Mouse (Mus musculus) MEL (cell line): ENCODE results near the gene Abca6. TPM values are rescaled to one million over a fixed set of nuclear protein-coding genes. Genes with fewer than 3 reads are reported as not detected.

Source experiments
- DNase-seq: peaks from one replicate; pipeline ENCODE4 v3.0.0; 2011; ENCODE audit warnings: low read depth, low spot score
- H3K27ac ChIP-seq: 2 replicates; pipeline ENCODE4 v1.5.1; 2012; ENCODE audit warnings: low read depth, mild to moderate bottlenecking, control low read depth, low read length, moderate library complexity; ENCODE audit not compliant: control insufficient read depth
- H3K27me3 ChIP-seq, 2 experiments: fragments of 150-350 bp in 1 of 2; sonication (generic) in 1 of 2; 2 replicates each; pipeline ENCODE4 v1.6.1; 2012; ENCODE audit warnings: low read length in 2 of 2, mild to moderate bottlenecking in 2 of 2, improper control_type of control experiment in 1 of 2, moderate library complexity in 1 of 2; ENCODE audit not compliant: insufficient read depth in 2 of 2, control insufficient read depth in 1 of 2
- H3K36me3 ChIP-seq, 2 experiments: 2 replicates each; pipeline ENCODE4 v1.6.1; 2012 to 2014; ENCODE audit warnings: low read length in 2 of 2, improper control_type of control experiment in 1 of 2, inconsistent platforms in 1 of 2, mild to moderate bottlenecking in 1 of 2; ENCODE audit not compliant: insufficient read depth in 2 of 2, control insufficient read depth in 1 of 2
- H3K4me1 ChIP-seq, 2 experiments: fragments of 150-350 bp in 1 of 2; sonication (generic) in 1 of 2; 2 replicates each; pipeline ENCODE4 v1.6.1; 2012; ENCODE audit warnings: low read length in 2 of 2, improper control_type of control experiment in 1 of 2, mild to moderate bottlenecking in 1 of 2; ENCODE audit not compliant: insufficient read depth in 2 of 2, control insufficient read depth in 1 of 2
- H3K4me3 ChIP-seq, 2 experiments: fragments of 150-350 bp in 1 of 2; sonication (generic) in 1 of 2; 2 replicates each; pipeline ENCODE4 v1.5.1; 2012; ENCODE audit warnings: low read depth in 2 of 2, low read length in 2 of 2, mild to moderate bottlenecking in 2 of 2, moderate library complexity in 2 of 2, control low read depth in 1 of 2, improper control_type of control experiment in 1 of 2; ENCODE audit not compliant: control insufficient read depth in 1 of 2, insufficient read depth in 1 of 2
- H3K79me2 ChIP-seq: 2 replicates; pipeline ENCODE4 v1.6.1; 2012; ENCODE audit warnings: mild to moderate bottlenecking, low read length, moderate library complexity; ENCODE audit not compliant: control insufficient read depth, poor library complexity, insufficient read depth
- H3K9ac ChIP-seq: 2 replicates; pipeline ENCODE4 v1.6.1; 2012; ENCODE audit warnings: low read depth, mild to moderate bottlenecking, control low read depth, low read length, moderate library complexity; ENCODE audit not compliant: control insufficient read depth, poor library complexity, severe bottlenecking
- H3K9me3 ChIP-seq: fragments of 150-350 bp; sonication (generic); replicated peaks from 2 replicates; pipeline ENCODE4 v1.6.1; 2012; ENCODE audit warnings: mild to moderate bottlenecking, low read length, improper control_type of control experiment, moderate library complexity; ENCODE audit not compliant: insufficient read depth
- BHLHE40 ChIP-seq: IDR thresholded peaks from 2 replicates; pipeline ENCODE4 v1.6.1; 2012; ENCODE audit warnings: low read depth, mild to moderate bottlenecking, inconsistent platforms, low read length, improper control_type of control experiment, borderline replicate concordance
- CHD1 ChIP-seq: IDR thresholded peaks from 2 replicates; pipeline ENCODE4 v1.6.1; 2012; ENCODE audit warnings: low read depth, mild to moderate bottlenecking, inconsistent platforms, low read length, improper control_type of control experiment
- CHD2 ChIP-seq: IDR thresholded peaks from 2 replicates; pipeline ENCODE4 v1.6.1; 2011; ENCODE audit warnings: low read length, improper control_type of control experiment
- CTCF ChIP-seq, 3 experiments: IDR thresholded peaks in 2 of 3; conservative IDR thresholded peaks in 1 of 3; 2 replicates each; pipeline ENCODE4 v1.5.1; 2011 to 2012; ENCODE audit warnings: low read length in 3 of 3, low read depth in 2 of 3, mild to moderate bottlenecking in 2 of 3, improper control_type of control experiment in 1 of 3, inconsistent platforms in 1 of 3, mixed read lengths in 1 of 3, moderate library complexity in 1 of 3; ENCODE audit not compliant: control insufficient read depth in 1 of 3, insufficient read depth in 1 of 3, poor library complexity in 1 of 3, severe bottlenecking in 1 of 3
- E2F4 ChIP-seq: IDR thresholded peaks from 2 replicates; pipeline ENCODE4 v1.6.1; 2011; ENCODE audit warnings: low read depth, low read length, improper control_type of control experiment, borderline replicate concordance
- ELF1 ChIP-seq: IDR thresholded peaks from 2 replicates; pipeline ENCODE4 v1.6.1; 2014; ENCODE audit warnings: low read depth, mild to moderate bottlenecking, inconsistent platforms, low read length, improper control_type of control experiment, moderate library complexity
- EP300 ChIP-seq, 2 experiments: IDR thresholded peaks; 2 replicates each; pipeline ENCODE4 v1.6.1; 2011; ENCODE audit warnings: improper control_type of control experiment in 2 of 2, low read length in 2 of 2, low read depth in 1 of 2, mild to moderate bottlenecking in 1 of 2
- ETS1 ChIP-seq: IDR thresholded peaks from 2 replicates; pipeline ENCODE4 v1.6.1; 2012; ENCODE audit warnings: low read depth, mild to moderate bottlenecking, inconsistent platforms, low read length, improper control_type of control experiment, moderate library complexity
- GABPA ChIP-seq: IDR thresholded peaks from 2 replicates; pipeline ENCODE4 v1.6.1; 2012; ENCODE audit warnings: low read depth, mild to moderate bottlenecking, inconsistent platforms, low read length, improper control_type of control experiment, moderate library complexity
- GATA1 ChIP-seq: IDR thresholded peaks from 2 replicates; pipeline ENCODE4 v1.6.1; 2011; ENCODE audit warnings: low read depth, low read length, improper control_type of control experiment
- HCFC1 ChIP-seq: IDR thresholded peaks from 2 replicates; pipeline ENCODE4 v1.6.1; 2012; ENCODE audit warnings: low read depth, mild to moderate bottlenecking, inconsistent platforms, low read length, improper control_type of control experiment, moderate library complexity
- JUND ChIP-seq: IDR thresholded peaks from 2 replicates; pipeline ENCODE4 v1.6.1; 2011; ENCODE audit warnings: low read depth, mild to moderate bottlenecking, improper control_type of control experiment, low read length
- KAT2A ChIP-seq: conservative IDR thresholded peaks from 2 replicates; pipeline ENCODE4 v1.6.1; 2012; ENCODE audit warnings: low read depth, low read length, improper control_type of control experiment, inconsistent platforms
- MAFK ChIP-seq: IDR thresholded peaks from 2 replicates; pipeline ENCODE4 v1.6.1; 2011; ENCODE audit warnings: low read depth, mild to moderate bottlenecking, low read length, improper control_type of control experiment, borderline replicate concordance
- MAX ChIP-seq: IDR thresholded peaks from 2 replicates; pipeline ENCODE4 v1.6.1; 2011; ENCODE audit warnings: low read length, improper control_type of control experiment
- MAZ ChIP-seq: IDR thresholded peaks from 2 replicates; pipeline ENCODE4 v1.6.1; 2012; ENCODE audit warnings: low read depth, mild to moderate bottlenecking, inconsistent platforms, low read length, improper control_type of control experiment
- MEF2A ChIP-seq: IDR thresholded peaks from 2 replicates; pipeline ENCODE4 v1.6.1; 2014; ENCODE audit warnings: low read depth, mild to moderate bottlenecking, inconsistent platforms, low read length, improper control_type of control experiment; ENCODE audit not compliant: poor library complexity, insufficient replicate concordance, severe bottlenecking; ENCODE audit errors: extremely low read depth
- MXI1 ChIP-seq: IDR thresholded peaks from 2 replicates; pipeline ENCODE4 v1.6.1; 2011; ENCODE audit warnings: mild to moderate bottlenecking, low read depth, low read length, improper control_type of control experiment
- MYB ChIP-seq: IDR thresholded peaks from 2 replicates; pipeline ENCODE4 v1.6.1; 2011; ENCODE audit warnings: mild to moderate bottlenecking, low read depth, low read length, improper control_type of control experiment
- MYC ChIP-seq: IDR thresholded peaks from 2 replicates; pipeline ENCODE4 v1.6.1; 2011; ENCODE audit warnings: low read depth, mild to moderate bottlenecking, low read length, improper control_type of control experiment, moderate library complexity
- NRF1 ChIP-seq: IDR thresholded peaks from 2 replicates; pipeline ENCODE4 v1.6.1; 2014; ENCODE audit warnings: low read depth, mild to moderate bottlenecking, inconsistent platforms, low read length, improper control_type of control experiment, moderate library complexity; ENCODE audit not compliant: poor library complexity, insufficient read depth, severe bottlenecking
- POLR2A ChIP-seq, 2 experiments: IDR thresholded peaks; 2 replicates each; pipeline ENCODE4 v1.6.1; 2011 to 2012; ENCODE audit warnings: low read length in 2 of 2, mild to moderate bottlenecking in 2 of 2, control low read depth in 1 of 2, improper control_type of control experiment in 1 of 2, low read depth in 1 of 2, moderate library complexity in 1 of 2; ENCODE audit not compliant: control insufficient read depth in 1 of 2, insufficient read depth in 1 of 2, poor library complexity in 1 of 2
- POLR2AphosphoS2 ChIP-seq: IDR thresholded peaks from 2 replicates; pipeline ENCODE4 v1.6.1; 2011; ENCODE audit warnings: low read length, improper control_type of control experiment
- POLR2AphosphoS5 ChIP-seq: IDR thresholded peaks from 2 replicates; pipeline ENCODE4 v1.6.1; 2012; ENCODE audit warnings: low read depth, borderline replicate concordance, mild to moderate bottlenecking, inconsistent platforms, low read length, moderate library complexity, mixed read lengths
- RAD21 ChIP-seq: IDR thresholded peaks from 2 replicates; pipeline ENCODE4 v1.6.1; 2011; ENCODE audit warnings: mild to moderate bottlenecking, low read depth, low read length, improper control_type of control experiment
- RCOR1 ChIP-seq: IDR thresholded peaks from 2 replicates; pipeline ENCODE4 v1.6.1; 2012; ENCODE audit warnings: low read depth, mild to moderate bottlenecking, inconsistent platforms, low read length, improper control_type of control experiment
- SIN3A ChIP-seq: IDR thresholded peaks from 2 replicates; pipeline ENCODE4 v1.6.1; 2012; ENCODE audit warnings: low read length, improper control_type of control experiment, inconsistent platforms
- SMC3 ChIP-seq: IDR thresholded peaks from 2 replicates; pipeline ENCODE4 v1.6.1; 2011; ENCODE audit warnings: low read depth, low read length, improper control_type of control experiment
- TAL1 ChIP-seq: IDR thresholded peaks from 2 replicates; pipeline ENCODE4 v1.6.1; 2012; ENCODE audit warnings: mild to moderate bottlenecking, inconsistent platforms, low read length, moderate library complexity, mixed read lengths
- TBP ChIP-seq: IDR thresholded peaks from 2 replicates; pipeline ENCODE4 v1.8.0; 2011; ENCODE audit warnings: low read depth, low read length, improper control_type of control experiment
- TCF12 ChIP-seq: IDR thresholded peaks from 2 replicates; pipeline ENCODE4 v1.6.1; 2014; ENCODE audit warnings: low read depth, mild to moderate bottlenecking, inconsistent platforms, low read length, improper control_type of control experiment, moderate library complexity
- UBTF ChIP-seq: IDR thresholded peaks from 2 replicates; pipeline ENCODE4 v1.6.1; 2012; ENCODE audit warnings: low read depth, mild to moderate bottlenecking, inconsistent platforms, low read length, improper control_type of control experiment, moderate library complexity, borderline replicate concordance; ENCODE audit not compliant: insufficient read depth
- USF1 ChIP-seq: IDR thresholded peaks from 2 replicates; pipeline ENCODE4 v1.6.1; 2014; ENCODE audit warnings: low read depth, mild to moderate bottlenecking, inconsistent platforms, low read length, improper control_type of control experiment, moderate library complexity
- USF2 ChIP-seq, 2 experiments: IDR thresholded peaks; 2 replicates each; pipeline ENCODE4 v1.6.1; 2011 to 2012; ENCODE audit warnings: improper control_type of control experiment in 2 of 2, low read length in 2 of 2, borderline replicate concordance in 1 of 2, inconsistent platforms in 1 of 2, low read depth in 1 of 2, mild to moderate bottlenecking in 1 of 2; ENCODE audit not compliant: insufficient read depth in 1 of 2
- ZC3H11A ChIP-seq: IDR thresholded peaks from 2 replicates; pipeline ENCODE4 v1.6.1; 2012; ENCODE audit warnings: low read depth, mild to moderate bottlenecking, inconsistent platforms, low read length, improper control_type of control experiment
- ZKSCAN1 ChIP-seq: IDR thresholded peaks from 2 replicates; pipeline ENCODE4 v1.6.1; 2012; ENCODE audit warnings: low read depth, mild to moderate bottlenecking, inconsistent platforms, low read length, improper control_type of control experiment, moderate library complexity
- ZMIZ1 ChIP-seq: IDR thresholded peaks from 2 replicates; pipeline ENCODE4 v1.6.1; 2012; ENCODE audit warnings: low read depth, mild to moderate bottlenecking, inconsistent platforms, low read length, improper control_type of control experiment, moderate library complexity
- ZNF384 ChIP-seq: IDR thresholded peaks from 2 replicates; pipeline ENCODE4 v1.6.1; 2012; ENCODE audit warnings: low read depth, mild to moderate bottlenecking, inconsistent platforms, low read length, improper control_type of control experiment
- polyA plus RNA-seq, 2 experiments: library from polyadenylated mRNA; stranded (reverse) in 1 of 2; unstranded in 1 of 2; fragments of >175 nt in 1 of 2; fragments of >200 nt in 1 of 2; gene quantifications; 2 replicates each; pipeline versions ENCODE4 v1.2.1 to v1.2.4; 2012; ENCODE audit warnings: low replicate concordance in 2 of 2, low read depth in 1 of 2; ENCODE audit not compliant: insufficient read length in 2 of 2, insufficient read depth in 1 of 2, missing spikeins in 1 of 2
- total RNA-seq: library from RNA; depleted of rRNA; stranded (reverse); fragments of 300-350 nt; gene quantifications from 2 replicates; pipeline ENCODE4 v1.2.3, GENCODE M21; 2012

The Abca6 gene
- total and polyA plus RNA-seq, 3 experiments = not detected

GRCm38 (mm10) chr11:110271745-110272144 is 20.2 kb upstream of the Abca6 start:
- DNase-seq = peak; percentile 94
- H3K27ac ChIP-seq = no peak overlapping the region
- H3K9ac ChIP-seq = 0 out of 2 replicates have a peak overlapping the region, but pooled peaks have one; percentile 10
- no peaks in the 10 kb centered on the region for H3K79me2 ChIP-seq
- H3K9me3 ChIP-seq = no peaks in the 10 kb centered on the region
- H3K4me1 ChIP-seq = peaks cover 2 to 14% of the 10 kb centered on the region in 2 experiments; a peak in 3 of 4 replicates
- no peaks in the 10 kb centered on the region for H3K27me3 ChIP-seq
- H3K4me3 ChIP-seq = no peak overlapping the region
- peaks cover 0 to 5% of the 10 kb centered on the region in 2 experiments; a peak in 1 of 4 replicates for H3K36me3 ChIP-seq
- TF ChIP-seq ZNF384 = peak; percentile 50; the same call in 1 of the 2 replicates
- TF ChIP-seq E2F4 = no peak
- TF ChIP-seq MYB = no peak
- TF ChIP-seq CHD2 = no peak
- TF ChIP-seq POLR2A (IDR thresholded peaks at IDR 0.05; ENCODE audit: control insufficient read depth in 1 of 2, insufficient read depth in 1 of 2, low read depth in 1 of 2, low read length in 2 of 2, poor library complexity in 1 of 2) = no peak
- peak; percentile 80 to 97 (median 83) for TF ChIP-seq CTCF (IDR thresholded peaks at IDR 0.05 in 2 of 3, conservative IDR thresholded peaks at IDR 0.05 in 1 of 3; ENCODE audit: control insufficient read depth in 1 of 3, insufficient read depth in 1 of 3, low read depth in 2 of 3, low read length in 3 of 3, poor library complexity in 1 of 3, severe bottlenecking in 1 of 3)
- 0 out of 2 replicates have a peak, but pooled peaks have one; percentile 35 for TF ChIP-seq HCFC1
- TF ChIP-seq USF2 (IDR thresholded peaks at IDR 0.05; ENCODE audit: borderline replicate concordance in 1 of 2, insufficient read depth in 1 of 2, low read depth in 1 of 2, low read length in 2 of 2) = no peak
- TF ChIP-seq MAZ = no peak
- TF ChIP-seq ELF1 = no peak
- no peak for TF ChIP-seq NRF1
- TF ChIP-seq MXI1 = no peak
- TF ChIP-seq TBP = no peak
- no peak for TF ChIP-seq ETS1
- peak; percentile 92 for TF ChIP-seq RAD21
- no peak for TF ChIP-seq UBTF
- TF ChIP-seq MYC = no peak
- TF ChIP-seq ZMIZ1 = no peak
- no peak for TF ChIP-seq USF1
- TF ChIP-seq MEF2A = no peak
- no peak for TF ChIP-seq BHLHE40
- 0 out of 2 replicates have a peak, but pooled peaks have one; percentile 34 for TF ChIP-seq GATA1
- TF ChIP-seq RCOR1 = no peak
- no peak for TF ChIP-seq MAFK
- TF ChIP-seq TAL1 = no peak
- TF ChIP-seq SMC3 = peak; percentile 91
- no peak for TF ChIP-seq KAT2A
- TF ChIP-seq CHD1 = no peak
- no peak for TF ChIP-seq POLR2AphosphoS2
- peak in 1 of 2 experiments; percentile 20; a peak in 1 of 4 replicates for TF ChIP-seq EP300 (IDR thresholded peaks at IDR 0.05; ENCODE audit: low read depth in 1 of 2, low read length in 2 of 2)
- TF ChIP-seq TCF12 = 0 out of 2 replicates have a peak, but pooled peaks have one; percentile 13
- TF ChIP-seq ZC3H11A = peak; percentile 68
- no peak for TF ChIP-seq POLR2AphosphoS5
- TF ChIP-seq MAX = no peak
- no peak for TF ChIP-seq GABPA
- no peak for TF ChIP-seq ZKSCAN1
- no peak for TF ChIP-seq SIN3A
- no peak for TF ChIP-seq JUND
